Mouse (Mus musculus) gastrocnemius, adult 18-20 months (tissue): ENCODE results near the gene Mylk4. TPM values are rescaled to one million over a fixed set of nuclear protein-coding genes. Genes with fewer than 3 reads are reported as not detected.

Experiments used
- DNase-seq: peaks from one replicate; pipeline ENCODE4 v3.0.0; 2021; ENCODE audit warnings: low spot score
- total RNA-seq, 2 experiments: library from RNA; stranded (reverse); gene quantifications; 2 replicates each; pipeline ENCODE4 v1.2.3; 2021

The Mylk4 gene
- total RNA-seq, 2 experiments from 2014 or later, result 1,080 to 1,440 TPM

DNA sequence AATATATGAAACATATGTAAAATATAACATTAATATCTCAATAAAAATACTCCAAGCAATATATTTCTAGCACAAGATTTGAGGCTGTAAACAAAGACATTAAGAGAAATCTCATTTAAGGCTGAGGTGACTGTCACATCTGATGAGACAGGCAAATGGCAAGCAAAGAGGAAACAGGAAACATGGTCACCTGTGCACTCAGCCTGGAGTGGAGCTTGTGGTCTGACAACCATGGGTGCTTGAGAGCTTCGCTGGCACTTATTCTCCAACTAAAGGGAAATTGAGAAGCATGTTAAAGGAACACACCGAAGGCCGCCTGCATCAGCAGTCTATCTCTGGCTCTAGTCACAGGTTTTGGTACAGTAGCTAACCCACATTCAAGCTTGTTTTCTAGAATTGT, 71.2 kb downstream of the Mylk4 start:
- no peak for DNase-seq

DNA sequence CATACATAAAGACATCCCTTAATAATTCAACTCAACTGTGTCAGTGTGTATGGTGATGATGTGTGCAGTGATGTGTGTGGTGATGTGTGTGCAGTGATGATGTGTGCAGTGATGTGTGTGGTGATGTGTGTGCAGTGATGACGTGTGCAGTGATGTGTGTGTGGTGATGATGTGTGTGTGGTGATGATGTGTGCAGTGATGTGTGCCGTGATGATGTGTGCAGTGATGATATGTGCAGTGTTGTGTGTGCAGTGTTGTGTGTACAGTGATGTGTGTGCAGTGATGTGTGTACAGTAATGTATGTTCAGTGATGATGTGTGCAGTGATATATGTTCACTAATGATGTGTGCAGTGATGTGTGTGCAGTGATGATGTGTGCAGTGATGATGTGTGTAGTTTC, 75.9 kb downstream of the Mylk4 start:
- no peak for DNase-seq

DNA sequence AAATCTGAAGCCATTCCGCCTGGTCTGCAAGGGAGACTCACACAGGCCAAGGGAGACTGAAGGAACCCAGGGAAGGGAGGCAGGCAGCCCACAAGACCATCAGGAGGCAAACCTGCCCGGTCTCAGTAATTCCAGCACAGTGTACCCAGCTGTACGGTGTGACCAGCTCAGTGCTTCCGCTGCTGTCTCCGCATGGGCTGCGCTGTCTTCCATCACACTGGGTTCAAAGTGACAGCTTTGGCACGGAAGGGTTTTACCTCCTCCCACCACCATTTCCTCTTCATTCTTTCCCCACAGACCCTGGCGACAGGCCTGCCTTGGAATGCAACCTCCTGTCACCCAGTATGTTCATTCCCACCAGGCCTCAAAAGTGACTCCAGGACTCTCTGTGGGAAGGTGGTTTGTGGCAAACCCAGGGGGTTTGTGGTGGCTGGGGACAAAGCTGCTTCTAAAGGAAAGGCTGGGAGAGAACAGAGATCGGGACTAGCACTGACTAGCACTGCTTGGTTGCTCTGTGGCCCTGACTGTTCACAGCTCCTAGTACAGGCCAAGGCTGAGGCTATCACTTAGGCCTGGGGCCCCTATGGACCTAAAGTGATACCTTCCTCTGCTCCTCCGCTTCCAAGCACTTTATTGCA, 77.0 kb downstream of the Mylk4 start:
- DNase-seq, result no peak

DNA sequence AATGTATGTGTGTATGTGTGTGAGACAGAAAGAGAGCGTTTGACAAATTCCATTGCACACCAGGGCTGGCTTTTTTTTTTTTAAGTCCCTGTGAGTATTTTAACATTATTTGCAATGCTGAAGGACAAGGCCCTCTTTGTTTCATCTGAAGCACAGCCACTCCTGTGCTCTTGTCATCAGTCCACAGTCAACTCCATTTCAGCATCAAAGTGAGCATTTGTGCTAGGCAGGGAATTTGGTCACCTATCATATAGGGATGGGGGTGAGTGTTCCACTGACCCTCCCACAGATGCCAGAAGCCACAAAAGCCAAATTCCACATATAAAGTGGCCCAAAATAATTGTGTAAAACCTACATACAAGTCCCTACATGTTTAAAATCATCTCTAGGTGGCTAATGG, 78.4 kb downstream of the Mylk4 start:
- DNase-seq, result no peak

DNA sequence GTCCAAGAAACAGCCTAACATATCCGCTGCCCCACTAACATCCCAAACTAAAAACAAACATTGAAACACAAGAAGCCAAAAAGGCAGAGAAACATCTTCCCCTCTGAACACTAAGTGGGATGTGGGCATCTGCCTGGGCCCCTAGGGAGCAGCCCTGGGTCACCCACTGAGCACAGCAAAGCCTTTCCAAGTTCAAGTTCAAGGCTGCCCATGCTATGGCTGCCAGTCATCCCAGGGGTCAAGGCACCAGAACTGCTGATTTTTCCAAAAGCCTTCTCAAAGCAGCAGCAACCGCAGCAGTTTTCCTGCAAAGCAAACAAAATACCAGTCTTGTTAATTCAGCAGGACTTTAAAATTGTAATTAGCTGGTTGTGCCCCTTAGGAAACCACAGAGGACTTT, 78.8 kb downstream of the Mylk4 start:
- DNase-seq, result no peak

DNA sequence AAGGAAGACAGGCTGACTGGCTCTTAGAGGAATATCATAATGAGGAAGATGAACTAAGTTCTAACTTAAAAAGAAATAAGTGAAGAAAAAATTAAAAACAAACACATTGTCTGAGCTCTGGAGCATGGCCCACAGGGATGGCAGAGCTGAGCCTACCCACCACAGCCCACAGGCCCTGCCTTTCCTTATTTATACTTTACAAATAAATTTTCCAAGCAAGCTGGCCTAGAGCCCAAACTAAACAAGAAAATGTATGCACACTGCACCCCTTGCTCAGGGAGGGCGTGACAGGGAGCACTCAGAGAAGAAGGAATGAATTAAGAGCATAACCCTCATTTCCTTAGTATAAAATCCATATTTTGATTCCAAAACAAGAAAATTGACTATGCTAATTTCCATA, 82.2 kb downstream of the Mylk4 start:
- no peak for DNase-seq

DNA sequence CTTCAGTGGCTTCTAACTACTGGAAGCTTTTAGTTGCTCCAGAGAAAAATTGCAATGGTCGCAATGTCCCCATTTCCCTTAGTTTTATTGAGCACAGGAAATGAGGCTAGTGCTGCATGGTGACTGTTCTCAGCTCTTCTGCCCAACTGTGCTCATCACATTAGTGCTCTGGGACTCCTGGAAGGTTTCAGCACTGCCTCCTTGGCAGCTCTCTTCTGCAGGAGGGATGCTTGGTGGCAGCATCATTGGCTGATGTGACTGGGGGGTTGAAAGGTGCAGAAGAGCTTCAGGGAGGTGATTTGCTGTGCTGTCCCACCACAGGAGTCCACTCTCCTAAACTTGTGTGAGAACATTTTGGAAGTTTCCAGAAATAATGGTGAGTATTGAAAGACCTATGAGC, 84.4 kb downstream of the Mylk4 start:
- no peak for DNase-seq

DNA sequence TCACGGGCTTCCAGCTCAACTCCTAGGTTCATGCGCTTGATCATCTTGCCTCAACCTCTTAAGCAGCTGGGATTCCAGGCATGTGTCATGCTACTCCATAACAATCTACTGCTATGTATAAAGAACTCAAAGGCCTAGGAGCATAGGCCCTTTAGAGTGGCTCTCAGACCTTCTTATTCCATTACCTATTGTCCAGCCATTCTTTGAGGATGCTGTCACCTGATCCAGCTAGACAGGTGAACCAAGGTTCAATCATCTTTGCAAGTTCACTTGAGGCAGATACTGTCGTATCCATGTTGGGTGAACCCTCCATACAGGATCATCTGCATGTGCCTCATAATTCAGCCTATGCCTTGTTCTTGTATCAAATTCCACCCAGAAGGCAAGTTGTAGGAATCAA, 84.8 kb downstream of the Mylk4 start:
- no peak for DNase-seq

DNA sequence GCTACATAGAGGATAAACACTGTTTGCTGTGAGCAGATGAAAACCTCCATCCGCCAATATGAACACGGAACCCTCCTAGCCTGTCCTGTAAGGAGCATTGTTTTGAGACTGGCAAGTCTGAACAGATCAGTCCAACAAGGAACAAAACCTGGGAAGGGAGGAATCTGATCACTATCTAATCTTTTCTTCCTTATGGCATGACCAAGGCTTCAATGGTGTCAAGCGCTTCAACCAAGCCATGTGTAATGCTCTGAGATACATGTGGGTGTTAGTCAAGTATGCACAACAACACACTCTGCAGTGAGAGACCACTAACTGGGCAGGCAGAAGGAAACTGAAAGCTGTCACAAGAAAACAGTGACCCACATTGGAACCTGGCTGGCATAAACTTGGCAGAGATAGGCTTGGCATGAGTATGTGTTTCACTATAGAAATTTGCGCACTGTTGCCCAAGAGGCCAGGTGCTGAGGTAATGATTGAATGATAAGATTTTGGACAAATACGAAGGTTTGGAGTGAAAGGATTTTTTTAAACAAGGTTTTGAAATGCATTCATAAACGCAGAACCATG, 89.8 kb downstream of the Mylk4 start:
- no peak for DNase-seq

DNA sequence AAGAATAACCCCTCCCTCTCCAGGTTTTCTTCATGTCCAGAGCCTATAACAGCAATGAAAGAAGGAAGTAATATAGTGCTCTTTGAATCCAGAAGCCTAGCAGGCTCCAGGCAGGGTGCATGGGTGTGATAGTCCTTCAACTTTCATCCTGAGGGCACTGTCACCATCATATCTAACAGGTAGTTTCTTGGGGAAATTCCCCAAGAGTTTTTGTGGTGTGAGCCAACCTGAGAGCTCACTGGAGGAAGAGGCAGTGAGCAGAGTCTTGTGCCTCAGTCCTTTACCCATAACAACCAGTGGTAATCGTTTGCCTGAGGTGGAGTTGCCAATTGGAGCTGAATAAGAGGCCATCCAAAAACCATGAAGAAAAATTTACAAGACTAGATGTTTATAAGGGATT, 91.2 kb downstream of the Mylk4 start:
- DNase-seq, result no peak

DNA sequence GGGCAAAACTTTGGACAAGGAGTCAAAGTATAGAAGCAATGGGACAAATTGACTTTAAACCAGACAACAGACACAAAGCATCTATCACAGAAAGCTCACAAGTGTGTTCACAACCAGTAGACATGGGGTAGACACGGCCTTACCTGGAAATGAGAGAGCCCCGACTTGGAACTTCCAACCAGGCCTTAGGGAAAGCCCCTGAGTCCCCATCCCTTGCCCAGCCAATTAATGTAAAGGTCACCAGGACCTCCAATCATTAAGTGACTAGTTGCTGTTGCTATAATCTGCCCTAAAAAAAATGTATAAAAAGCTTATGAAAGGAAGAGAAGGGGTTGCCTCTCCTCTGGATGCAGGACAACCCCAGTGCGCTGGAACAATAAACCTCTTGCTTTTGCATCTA, 93.5 kb downstream of the Mylk4 start:
- no peak for DNase-seq

DNA sequence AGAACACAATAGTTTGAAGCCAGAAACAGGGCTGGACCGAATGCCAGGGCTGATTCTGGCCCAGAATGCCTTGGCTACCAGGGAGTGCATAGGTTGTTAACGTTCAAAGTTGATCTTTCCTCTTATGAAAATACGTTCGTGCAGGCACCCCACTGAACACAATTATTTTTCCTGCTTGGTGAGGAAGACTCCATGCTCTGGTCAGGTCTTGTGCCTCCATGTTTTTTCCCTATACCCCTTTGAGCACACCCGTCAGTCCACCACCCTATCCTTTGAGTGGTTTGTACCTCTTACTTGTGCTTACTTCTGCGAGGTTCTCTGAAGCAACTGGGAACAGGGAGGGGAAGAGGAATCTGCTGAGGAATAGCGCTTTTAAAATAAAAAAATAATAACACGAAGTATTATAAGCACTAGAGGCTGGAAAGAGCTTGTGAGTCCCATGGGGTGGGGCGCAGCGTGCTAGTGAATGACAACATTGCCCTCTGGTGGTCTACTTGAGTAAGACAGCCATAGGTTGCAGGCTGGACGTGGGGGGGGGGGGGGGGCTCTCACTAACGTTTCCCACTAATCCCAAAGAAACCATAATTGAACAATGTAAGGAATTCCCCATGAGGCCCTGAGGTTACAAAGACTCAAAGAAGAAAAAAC, 102.8 kb downstream of the Mylk4 start:
- peak; percentile 69 for DNase-seq

DNA sequence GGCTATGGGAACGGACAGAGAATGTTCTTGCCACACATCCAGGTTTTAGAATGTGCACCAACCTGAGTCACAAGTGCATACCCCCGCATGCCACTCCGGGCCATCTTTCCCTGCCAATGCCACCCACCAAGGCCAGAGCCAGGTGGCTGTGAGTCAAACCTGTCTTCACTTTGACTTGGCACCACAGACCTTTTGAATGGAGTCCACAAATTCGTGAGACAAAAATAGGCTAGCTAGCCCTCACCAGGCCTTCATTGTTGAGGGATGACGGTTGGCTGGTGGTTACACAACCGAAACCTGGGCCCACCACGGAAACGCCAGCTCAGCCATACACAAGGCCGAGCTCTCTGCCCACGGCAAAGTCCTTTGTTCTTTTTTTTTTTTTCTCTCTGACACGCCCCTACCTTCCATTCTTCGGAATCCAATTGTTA, 103.6 kb downstream of the Mylk4 start:
- DNase-seq, result no peak

DNA sequence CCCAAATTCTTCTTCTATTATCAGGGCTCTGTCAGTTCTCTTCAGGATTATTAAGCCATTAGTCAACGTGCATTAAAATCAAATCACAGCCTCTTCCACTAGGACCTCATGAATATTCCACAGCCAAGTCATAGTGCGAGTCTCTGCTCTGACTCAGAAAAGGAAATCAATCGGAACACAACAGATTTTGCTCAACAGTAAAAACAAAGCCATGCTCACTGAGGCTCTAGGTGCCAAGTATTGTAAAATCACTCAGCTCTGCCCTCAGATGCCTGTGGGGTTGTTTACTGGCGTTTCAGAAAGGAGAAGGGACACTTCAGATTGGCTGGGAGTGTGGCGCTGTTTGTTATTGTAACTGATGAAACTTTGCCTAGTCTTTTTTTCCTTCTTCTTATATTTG, 104.8 kb downstream of the Mylk4 start:
- no peak for DNase-seq

DNA sequence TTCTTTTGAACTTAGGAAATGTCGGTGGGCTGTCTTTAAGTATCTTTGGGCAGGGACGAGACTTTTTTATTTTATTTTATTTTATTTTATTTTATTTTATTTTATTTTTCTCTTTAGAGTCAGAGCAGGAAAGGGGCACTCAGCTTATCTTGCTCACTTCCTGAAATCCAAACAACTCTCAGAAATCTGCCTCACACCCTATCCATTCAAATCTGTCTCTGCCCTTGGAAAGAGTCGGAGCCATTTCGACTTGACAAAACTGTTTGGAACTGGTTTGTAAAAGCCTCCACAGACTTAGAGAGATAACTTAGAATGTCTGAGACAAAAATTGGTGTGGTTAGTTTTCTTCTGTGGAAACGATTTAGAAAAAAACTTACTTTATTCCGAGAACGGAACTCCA, 113.0 kb downstream of the Mylk4 start:
- DNase-seq, result no peak

DNA sequence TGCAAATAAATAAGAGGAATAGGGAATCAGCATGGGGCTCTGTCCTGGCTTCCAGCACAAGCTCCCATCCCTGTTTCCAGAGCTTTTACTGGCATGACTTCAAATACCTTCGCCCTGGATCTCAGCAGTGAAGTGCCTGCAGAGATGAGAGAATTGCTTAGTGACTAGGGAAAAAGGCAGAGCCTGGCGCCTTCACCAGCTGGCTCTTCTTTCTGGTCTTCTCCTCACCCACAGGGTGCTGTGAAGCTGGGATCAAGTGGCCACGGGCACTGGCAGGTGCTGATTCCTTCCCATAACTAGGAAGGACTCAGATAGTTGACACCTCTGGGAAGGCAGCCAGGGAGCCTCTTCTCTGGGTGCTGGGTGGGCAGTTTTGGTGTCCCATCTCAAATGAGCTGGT, 115.5 kb downstream of the Mylk4 start:
- DNase-seq, result peak; percentile 65

DNA sequence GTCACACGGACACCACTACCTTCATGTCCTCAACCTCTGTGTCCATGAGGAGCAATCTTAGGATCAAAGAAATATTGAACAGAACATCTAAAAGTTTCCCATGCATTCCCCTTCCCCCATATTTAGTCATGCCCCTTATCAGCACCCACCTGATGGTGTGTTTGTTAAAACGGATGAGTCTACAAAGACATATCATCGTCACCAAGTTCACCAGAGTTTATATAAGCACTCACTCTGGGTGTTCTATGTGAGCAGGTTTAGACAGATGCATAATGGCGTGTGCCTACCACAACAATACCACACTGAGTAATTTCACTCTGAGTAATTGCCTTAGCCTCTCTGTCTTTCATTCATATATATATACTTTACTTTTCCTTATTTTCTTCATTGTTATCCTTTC, 116.4 kb downstream of the Mylk4 start:
- no peak for DNase-seq

DNA sequence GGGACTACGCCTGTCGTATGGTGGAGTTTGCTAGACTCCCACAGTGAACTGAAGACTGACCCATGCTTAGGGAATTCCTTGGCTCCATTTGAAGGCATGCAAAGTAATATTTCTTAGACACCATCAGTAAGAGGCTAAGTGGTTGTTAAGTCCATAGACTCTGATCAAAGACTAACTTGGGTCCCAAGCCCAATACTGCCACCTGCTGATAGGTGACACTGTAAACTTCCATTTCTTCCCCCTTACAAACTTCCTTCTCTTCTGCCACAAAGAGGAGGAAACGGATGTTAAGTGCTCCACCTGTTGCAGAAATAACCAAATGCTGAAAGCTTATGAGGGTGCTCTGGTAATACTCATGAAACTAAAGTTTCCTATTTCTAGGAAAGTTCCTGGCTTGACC, 121.7 kb downstream of the Mylk4 start:
- peak; percentile 43 for DNase-seq

DNA sequence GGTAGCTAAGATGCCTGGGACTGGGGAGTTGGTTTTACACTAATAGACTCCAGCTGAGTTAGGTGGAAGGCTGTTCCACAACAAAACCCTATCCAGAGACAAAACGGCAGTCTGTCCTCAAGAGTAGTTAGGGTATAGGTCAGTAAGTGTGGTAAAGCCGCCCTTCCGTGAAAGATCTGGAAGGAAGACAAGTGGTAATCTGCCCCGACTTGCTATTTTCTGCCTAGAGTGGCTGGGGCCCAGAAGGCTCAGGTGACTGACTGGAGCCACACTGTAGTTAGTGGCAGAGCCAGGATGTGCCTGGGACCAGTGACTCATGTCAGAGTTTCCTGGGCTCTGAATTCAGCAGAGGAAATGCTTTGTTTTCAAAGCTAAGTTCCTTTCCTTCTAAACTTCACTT, 123.5 kb downstream of the Mylk4 start:
- DNase-seq, result peak; percentile 66

DNA sequence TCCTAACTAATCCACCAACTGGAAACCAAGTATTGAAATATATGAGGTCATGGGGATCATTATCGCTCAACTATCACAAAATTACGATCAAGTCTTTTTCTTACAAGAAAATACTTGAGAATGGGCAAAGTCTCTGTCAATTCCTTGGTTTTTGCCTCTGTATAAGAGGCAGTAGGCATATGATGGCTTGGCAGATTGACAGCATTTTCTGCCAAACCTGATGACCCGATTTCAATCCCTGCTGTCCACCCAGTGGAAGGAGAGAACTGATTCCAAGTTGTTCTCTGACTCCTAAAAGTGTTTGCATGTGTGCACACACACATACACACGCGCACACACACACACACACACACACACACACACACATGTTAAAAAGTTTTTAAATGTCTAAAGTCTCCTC, 124.5 kb downstream of the Mylk4 start:
- DNase-seq, result no peak

DNA sequence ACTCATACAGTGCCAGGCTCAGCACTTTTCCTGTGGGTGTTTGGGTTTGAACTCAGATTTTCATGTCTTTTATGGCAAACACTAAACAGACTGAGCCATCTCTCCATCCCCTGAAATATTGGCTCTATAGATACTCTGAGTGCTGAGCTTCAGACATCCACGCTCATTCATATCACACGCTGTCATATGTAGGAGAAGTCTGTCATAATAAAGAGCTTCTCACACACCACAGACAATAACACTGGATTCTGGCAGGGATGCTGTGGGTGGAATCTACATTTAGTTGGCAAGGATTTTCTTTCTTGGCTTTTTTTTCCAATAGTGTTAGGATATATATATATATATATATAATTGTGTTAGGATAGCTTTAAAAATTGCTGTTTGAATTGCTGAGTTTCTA, 126.2 kb downstream of the Mylk4 start:
- DNase-seq, result no peak
